Mouse (Mus musculus) lung, postnatal 0 days (tissue): ENCODE measurements at regions not wholly inside any gene's neighbourhood (a gene's known extent, or its start where the extent isn't known, plus 50 kb on each side); places are given as distances from the start of the nearest gene placed in this dataset.

Source experiments
- ATAC-seq: fragments of 200-750 bp; cut with Nextera tagmentation; 2 replicates; pipeline ENCODE4 v1.8.0; 2017; ENCODE audit warnings: moderate library complexity
- DNase-seq: peaks from one replicate; pipeline ENCODE4 v3.0.0-alpha.2; 2016; ENCODE audit warnings: low spot score
- H3K27ac ChIP-seq: fragments of 300-500 bp; sonication (generic); 2 replicates; pipeline ENCODE4 v1.5.1; 2014; ENCODE audit warnings: antibody characterized with exemption, mild to moderate bottlenecking, low read length, mixed read lengths
- H3K27me3 ChIP-seq: fragments of 300-500 bp; sonication (generic); replicated peaks from 2 replicates; pipeline ENCODE4 v1.6.1; 2014; ENCODE audit warnings: low read length, mixed read lengths; ENCODE audit not compliant: insufficient read depth
- H3K36me3 ChIP-seq: fragments of 300-500 bp; sonication (generic); 2 replicates; pipeline ENCODE4 v1.6.1; 2014; ENCODE audit warnings: low read length, mixed read lengths; ENCODE audit not compliant: insufficient read depth
- H3K4me1 ChIP-seq: fragments of 300-500 bp; sonication (generic); 2 replicates; pipeline ENCODE4 v1.6.1; 2014; ENCODE audit warnings: antibody characterized with exemption, low read depth, low read length, mixed read lengths; ENCODE audit not compliant: insufficient read depth
- H3K4me2 ChIP-seq: fragments of 300-500 bp; sonication (generic); replicated peaks from 2 replicates; pipeline ENCODE4 v1.6.1; 2014; ENCODE audit warnings: low read depth, mild to moderate bottlenecking, low read length, moderate library complexity, mixed read lengths
- H3K4me3 ChIP-seq: fragments of 300-500 bp; sonication (generic); 2 replicates; pipeline ENCODE4 v1.5.1; 2014; ENCODE audit warnings: low read depth, low read length
- H3K9ac ChIP-seq: fragments of 300-500 bp; sonication (generic); replicated peaks from 2 replicates; pipeline ENCODE4 v1.6.1; 2014; ENCODE audit warnings: low read depth, mild to moderate bottlenecking
- H3K9me3 ChIP-seq: fragments of 300-500 bp; sonication (generic); 2 replicates; pipeline ENCODE4 v1.6.1; 2016; ENCODE audit warnings: low read length, mixed read lengths
- CTCF ChIP-seq: IDR thresholded peaks from 2 replicates; pipeline ENCODE4 v1.5.1; 2016; ENCODE audit warnings: antibody characterized with exemption, mild to moderate bottlenecking
- EP300 ChIP-seq: IDR thresholded peaks from 2 replicates; pipeline ENCODE4 v1.6.1; 2016; ENCODE audit warnings: antibody characterized with exemption, mild to moderate bottlenecking, control low read depth
- WGBS: fragments of 180-500 bp; shearing (Covaris S2); extraction: QIAGEN DNeasy Blood & Tissue Kit; methylation state at CpG from one replicate; pipeline ENCODE4 v1.1.7; 2014; 5-methylcytosine and 5-hydroxymethylcytosine counted together

DNA sequence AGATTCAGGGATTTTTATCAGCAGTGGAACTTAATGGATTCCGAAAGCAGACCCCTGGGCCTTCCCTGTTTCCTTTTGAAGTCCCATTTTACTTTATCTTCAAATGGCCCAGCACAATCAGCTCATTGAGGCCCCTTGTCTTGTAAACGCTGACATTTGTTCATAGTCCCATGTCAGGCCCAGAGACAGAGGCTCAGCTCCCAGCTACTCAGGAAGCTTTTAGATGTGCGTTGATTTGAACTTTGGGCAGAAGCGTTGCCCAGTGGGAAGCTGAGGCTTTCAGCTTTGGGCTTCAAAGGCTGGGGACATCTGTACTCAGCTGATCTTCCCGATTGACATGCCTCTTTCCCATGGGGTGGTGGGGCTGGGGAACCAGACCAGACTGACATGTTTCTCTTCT lies 343.2 kb downstream of the Nuak1 start:
- no peak for TF ChIP-seq EP300
- TF ChIP-seq CTCF, result no peak
- Histone ChIP-seq H3K27ac (no peak overlapping the region), H3K4me2 (no peak overlapping the region), H3K4me1 (no peaks in the 10 kb centered on the region), H3K9ac (no peak overlapping the region), H3K27me3 (no peaks in the 10 kb centered on the region), H3K4me3 (no peak overlapping the region), H3K36me3 (no peaks in the 10 kb centered on the region), H3K9me3 (no peaks in the 10 kb centered on the region)
- DNase-seq, result no peak
- ATAC-seq, result no peak
- 31% methylated on average over 5 of the region's 5 CpGs for WGBS

DNA sequence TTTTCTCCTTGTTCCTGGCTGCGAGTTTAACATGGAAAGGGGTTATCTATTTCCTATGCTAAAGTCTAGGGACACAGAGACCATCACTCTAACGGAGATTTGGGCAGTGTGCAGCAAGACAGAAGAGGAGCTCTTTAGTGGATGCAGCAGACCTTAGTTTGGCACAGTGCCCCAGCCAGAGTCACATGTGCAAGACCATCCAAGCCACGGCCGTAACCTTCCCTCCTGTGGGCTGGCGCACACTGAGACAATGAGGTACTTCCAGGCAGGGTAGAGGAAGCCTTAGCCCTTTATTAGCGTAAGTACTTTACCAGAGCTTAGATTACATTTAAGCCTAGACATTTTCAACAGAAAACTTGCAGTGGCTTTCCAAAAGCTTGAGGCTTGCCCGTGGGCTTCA lies 336.4 kb downstream of the Nuak1 start:
- Histone ChIP-seq H3K9ac (no peak overlapping the region), H3K36me3 (no peaks in the 10 kb centered on the region), H3K4me3 (no peak overlapping the region), H3K4me2 (no peak overlapping the region), H3K27me3 (no peaks in the 10 kb centered on the region), H3K27ac (no peak overlapping the region), H3K9me3 (no peaks in the 10 kb centered on the region), H3K4me1 (no peaks in the 10 kb centered on the region)
- TF ChIP-seq CTCF (no peak), EP300 (no peak)
- DNase-seq, result no peak
- ATAC-seq, result no peak
- WGBS, result 59% methylated on average over 7 of the region's 7 CpGs

DNA sequence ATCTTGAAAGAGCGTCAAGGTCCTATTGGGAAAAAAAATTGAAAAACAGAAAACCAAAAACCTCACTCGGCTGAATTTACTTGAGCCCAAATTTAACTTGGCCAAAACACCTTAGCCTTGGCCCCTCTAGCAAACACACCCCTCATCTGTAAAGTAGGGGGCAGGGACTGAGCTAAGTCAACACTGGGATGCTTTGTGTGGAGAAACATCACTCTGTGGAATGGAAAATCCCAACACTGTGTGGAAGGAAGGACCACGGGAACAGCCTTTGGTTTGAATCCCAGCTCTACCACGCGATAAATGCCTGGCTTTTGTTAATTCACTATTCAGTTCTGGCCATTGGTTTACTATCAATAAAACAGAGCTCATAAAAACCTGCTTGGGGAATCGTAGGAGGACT lies 335.8 kb downstream of the Nuak1 start:
- Histone ChIP-seq H3K27ac (no peak overlapping the region), H3K4me1 (no peaks in the 10 kb centered on the region), H3K4me3 (no peak overlapping the region), H3K36me3 (no peaks in the 10 kb centered on the region), H3K27me3 (no peaks in the 10 kb centered on the region), H3K9ac (no peak overlapping the region), H3K9me3 (no peaks in the 10 kb centered on the region), H3K4me2 (no peak overlapping the region)
- WGBS, result 69% methylated on average over 6 of the region's 6 CpGs
- DNase-seq, result no peak
- no peak for ATAC-seq
- TF ChIP-seq EP300 (no peak), CTCF (no peak)

DNA sequence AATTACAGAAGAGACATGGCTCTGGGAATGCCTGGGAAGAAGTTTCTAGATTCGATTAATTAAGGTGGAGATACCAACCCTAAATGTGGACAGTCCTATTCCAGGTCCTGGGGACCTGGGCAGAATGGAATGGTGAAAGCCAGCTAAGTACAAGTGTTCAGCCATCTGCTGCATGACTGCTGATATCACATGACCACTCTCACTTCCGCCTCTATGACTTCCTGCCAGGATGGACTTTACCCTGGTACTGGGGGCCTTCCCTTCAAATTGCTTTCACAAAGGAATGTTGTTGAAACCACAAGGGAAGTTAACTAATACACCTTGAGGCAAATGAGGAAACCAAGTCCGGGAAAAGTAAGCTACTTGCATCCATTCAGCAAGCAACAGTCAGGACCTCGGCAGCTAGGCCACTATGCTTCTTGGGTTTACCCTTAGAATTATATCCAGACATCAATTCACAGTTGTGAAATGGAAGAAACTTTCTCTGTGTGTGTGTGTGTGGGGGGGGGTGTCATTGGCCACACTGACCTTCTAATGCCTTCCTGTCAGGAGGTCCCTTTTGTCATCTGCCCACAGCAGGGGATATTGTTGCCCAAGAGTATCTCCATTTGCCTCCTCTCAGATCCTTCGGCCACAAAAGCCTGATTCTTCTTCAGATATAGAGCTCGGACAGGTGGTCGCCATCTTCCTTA lies 330.6 kb downstream of the Nuak1 start:
- Histone ChIP-seq H3K27me3 (no peaks in the 10 kb centered on the region), H3K36me3 (no peaks in the 10 kb centered on the region), H3K9me3 (no peaks in the 10 kb centered on the region), H3K4me3 (no peak overlapping the region), H3K4me1 (no peaks in the 10 kb centered on the region), H3K4me2 (no peak overlapping the region), H3K9ac (no peak overlapping the region), H3K27ac (no peak overlapping the region)
- 72% methylated on average over 7 of the region's 7 CpGs for WGBS
- ATAC-seq, result no peak
- TF ChIP-seq CTCF, result no peak
- no peak for TF ChIP-seq EP300
- no peak for DNase-seq

GRCm38 (mm10) chr10:84110372-84110985 lies 329.9 kb downstream of the Nuak1 start:
- 47% methylated on average over 4 of the region's 4 CpGs for WGBS
- no peak for ATAC-seq

GRCm38 (mm10) chr10:84111502-84111901 lies 328.9 kb downstream of the Nuak1 start:
- Histone ChIP-seq H3K36me3 (no peaks in the 10 kb centered on the region), H3K9me3 (no peaks in the 10 kb centered on the region), H3K27ac (no peak overlapping the region), H3K4me3 (no peak overlapping the region), H3K4me1 (no peaks in the 10 kb centered on the region), H3K4me2 (no peak overlapping the region), H3K27me3 (no peaks in the 10 kb centered on the region), H3K9ac (no peak overlapping the region)
- ATAC-seq (no peak), DNase-seq (no peak)
- 54% methylated on average over 5 of the region's 5 CpGs for WGBS
- TF ChIP-seq CTCF (no peak), EP300 (no peak)

More at GRCm38 (mm10) chr10:84110372-84110985, 329.9 kb downstream of the Nuak1 start:
- no peak overlapping the region for H3K9ac ChIP-seq
- H3K4me3 ChIP-seq, result no peak overlapping the region
- no peaks in the 10 kb centered on the region for H3K4me1 ChIP-seq
- no peak for DNase-seq
- TF ChIP-seq EP300 (no peak), CTCF (no peak)
- no peaks in the 10 kb centered on the region for H3K36me3 ChIP-seq
- no peak overlapping the region for H3K27ac ChIP-seq
- no peaks in the 10 kb centered on the region for H3K9me3 ChIP-seq
- H3K27me3 ChIP-seq, result no peaks in the 10 kb centered on the region
- H3K4me2 ChIP-seq, result no peak overlapping the region
